Mouse (Mus musculus) stomach, postnatal 0 days (tissue): Measurements from ENCODE around the gene Kcnc4.

Source experiments
- CTCF ChIP-seq: IDR thresholded peaks from 2 replicates; pipeline ENCODE4 v1.5.1; 2016; ENCODE audit warnings: antibody characterized with exemption, low read depth, mild to moderate bottlenecking, moderate library complexity
- EP300 ChIP-seq: optimal IDR thresholded peaks from 2 replicates; pipeline ENCODE3; 2016; ENCODE audit warnings: antibody characterized with exemption

DNA sequence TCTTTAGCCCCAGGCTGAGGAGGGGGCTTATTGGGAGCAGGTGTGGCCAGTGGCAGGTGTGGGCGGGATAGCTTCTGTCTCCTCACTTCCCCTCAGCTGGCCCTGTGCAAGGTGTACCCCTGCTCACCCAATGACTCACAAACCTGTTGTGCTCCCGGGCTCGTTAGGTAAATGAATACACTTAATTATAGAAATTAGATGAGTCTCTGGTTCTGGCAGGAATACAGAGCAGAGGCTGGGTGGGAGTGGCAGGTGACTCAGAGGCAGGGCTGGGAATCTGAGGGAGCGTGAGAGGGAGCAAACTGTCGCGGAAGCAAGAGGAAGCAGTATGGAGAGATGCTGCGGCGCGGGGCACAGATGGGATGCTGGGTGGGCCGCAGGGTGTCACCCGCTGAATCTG, 17.2 kb downstream of the Kcnc4 start:
- TF ChIP-seq CTCF (no peak), EP300 (no peak)
